Mouse (Mus musculus): ENCODE data around the gene Grtp1. TPM values are rescaled to one million over a fixed set of nuclear protein-coding genes. Genes with fewer than 3 reads are reported as not detected.
A peak's percentile ranks its signal among the peaks of the same experiment; 100 is the strongest.

The Grtp1 gene
- polyA plus RNA-seq, 1 experiment from 2014 or later: 15.0 TPM

DNA sequence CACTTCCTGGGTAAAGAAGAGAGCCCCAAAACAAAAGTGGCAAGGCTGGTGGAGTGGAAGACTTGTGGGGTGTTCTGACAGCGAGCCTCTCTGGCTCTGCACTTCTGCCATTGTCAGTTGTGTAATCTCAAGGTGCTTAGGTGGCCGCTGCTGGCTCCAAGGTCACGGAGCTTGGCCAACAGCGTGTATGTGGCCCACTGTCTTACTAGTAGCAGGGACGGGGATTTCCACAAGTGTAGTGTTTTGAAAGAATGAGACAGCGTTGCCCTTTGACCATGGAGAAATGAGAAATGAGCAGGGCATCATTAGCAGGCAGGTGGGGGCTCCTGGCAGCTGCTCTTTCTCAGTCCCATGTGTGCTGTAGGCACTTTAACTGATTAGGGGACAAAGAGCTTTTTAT is 38.3 kb downstream of the Grtp1 start:
- WGBS: 68% methylated on average over 6 of the region's 6 CpGs
- Histone ChIP-seq H3K9me3 (no peaks in the 10 kb centered on the region), H3K4me3 (replicated peaks) (no peak overlapping the region), H3K4me1 (replicated peaks) (peaks cover 45% of the 10 kb centered on the region), H3K36me3 (peaks cover 13% of the 10 kb centered on the region), H3K4me2 (replicated peaks) (no peak overlapping the region), H3K27me3 (no peaks in the 10 kb centered on the region), H3K9ac (replicated peaks) (no peak overlapping the region), H3K27ac (no peak overlapping the region)
- no peak for ATAC-seq

DNA sequence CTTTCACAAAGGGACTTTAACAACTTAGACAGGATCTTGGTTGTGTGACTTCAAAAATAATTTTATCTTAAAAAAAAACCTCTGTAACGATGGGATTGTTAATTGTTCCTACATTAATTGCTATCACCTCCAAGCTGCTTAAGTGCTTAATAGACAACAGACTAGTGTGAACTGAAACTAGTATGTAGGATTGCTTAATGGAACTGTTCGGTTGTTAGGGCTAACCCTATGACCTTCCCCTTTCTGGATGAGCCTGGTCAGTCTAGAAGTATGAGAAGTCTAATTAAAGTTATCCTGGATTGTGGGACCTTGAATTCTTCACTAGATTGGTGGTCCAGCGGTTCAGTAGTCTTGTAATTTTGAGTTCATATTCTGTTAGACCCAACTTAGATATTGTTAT is 39.7 kb downstream of the Grtp1 start:
- Histone ChIP-seq H3K36me3 (0 out of 2 replicates have a peak, but pooled peaks cover under 1% of the 10 kb centered on the region), H3K27me3 (no peaks in the 10 kb centered on the region), H3K27ac (no peak overlapping the region), H3K4me2 (replicated peaks) (peak overlapping the region; percentile 97), H3K4me3 (replicated peaks) (peak overlapping the region; percentile 91), H3K9ac (replicated peaks) (peak overlapping the region; percentile 99), H3K4me1 (replicated peaks) (peaks cover 45% of the 10 kb centered on the region), H3K9me3 (no peaks in the 10 kb centered on the region)
- no peak for ATAC-seq
- 87% methylated on average over 3 of the region's 3 CpGs for WGBS

DNA sequence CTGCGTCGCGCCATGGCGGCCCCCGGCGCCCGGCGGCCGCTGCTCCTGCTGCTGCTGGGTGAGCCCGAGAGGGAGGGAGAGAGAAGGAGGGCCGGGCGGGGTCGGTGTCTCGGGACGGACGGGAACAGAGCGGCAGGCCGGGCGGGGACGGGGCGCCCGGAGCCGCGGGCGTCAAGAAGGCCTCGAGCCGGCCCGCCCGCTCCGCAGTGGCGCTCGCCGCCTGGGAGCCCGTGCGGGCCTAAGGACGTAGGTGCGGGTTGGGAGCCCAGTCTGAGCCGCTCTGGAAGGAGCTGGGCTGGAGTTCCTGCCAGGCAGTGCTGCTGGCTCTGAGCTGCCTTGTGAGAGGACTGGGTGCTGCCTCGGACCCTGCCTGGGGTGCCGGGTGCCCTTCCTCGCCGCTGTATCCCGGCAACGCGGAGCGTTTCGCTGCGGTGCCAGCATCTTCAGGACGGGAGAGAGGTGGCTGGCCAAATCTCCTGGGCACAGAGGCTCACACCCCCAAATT is 41.0 kb downstream of the Grtp1 start:
- Histone ChIP-seq H3K36me3 (no peaks in the 10 kb centered on the region), H3K4me3 (replicated peaks) (peak overlapping the region; percentile 91), H3K27me3 (no peaks in the 10 kb centered on the region), H3K9ac (replicated peaks) (peak overlapping the region; percentile 99), H3K27ac (peak overlapping the region; percentile 77), H3K9me3 (no peaks in the 10 kb centered on the region), H3K4me2 (replicated peaks) (peak overlapping the region; percentile 97), H3K4me1 (replicated peaks) (peaks cover 45% of the 10 kb centered on the region)
- under 1% methylated on average over 49 of the region's 49 CpGs for WGBS
- ATAC-seq: peak; percentile 82

DNA sequence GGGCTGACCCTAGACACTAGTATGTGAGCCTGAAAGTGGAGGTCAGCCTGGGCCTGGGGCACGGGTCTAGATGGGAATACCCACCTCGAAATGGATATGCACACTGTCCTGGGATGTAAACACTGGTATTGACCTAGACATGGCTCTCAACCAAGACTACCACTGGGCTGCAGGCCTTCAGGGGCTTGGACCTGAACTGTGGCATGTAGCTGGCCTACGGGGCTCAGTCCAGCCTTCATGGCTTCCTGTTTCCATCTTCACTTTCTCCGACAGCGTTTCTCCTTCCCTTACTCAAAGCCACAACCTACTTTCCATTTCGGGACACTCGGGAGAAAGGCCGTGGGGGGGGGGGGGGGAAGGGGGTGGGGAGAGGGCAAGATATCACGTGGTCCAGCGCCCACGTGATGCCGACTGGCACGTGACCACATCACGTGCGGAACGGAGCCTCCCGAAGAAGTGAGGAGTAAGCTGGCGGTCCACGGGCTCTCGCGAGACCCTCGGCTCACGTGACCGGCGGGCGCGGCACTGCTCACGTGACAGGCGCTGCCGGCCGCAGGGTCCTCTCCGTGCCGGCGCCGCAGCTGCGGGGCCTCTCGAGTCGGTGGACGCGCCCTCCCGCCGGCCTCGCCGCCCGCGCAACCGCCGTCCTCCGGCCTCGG is 41.6 kb downstream of the Grtp1 start, which contains the start of gene Lamp1:
Gene Lamp1 (plus strand): TSS at position 444 of the 659 bp plus-strand sequence.
- peak; percentile 96 for ATAC-seq
- under 1% methylated on average over 35 of the region's 50 CpGs for WGBS

DNA sequence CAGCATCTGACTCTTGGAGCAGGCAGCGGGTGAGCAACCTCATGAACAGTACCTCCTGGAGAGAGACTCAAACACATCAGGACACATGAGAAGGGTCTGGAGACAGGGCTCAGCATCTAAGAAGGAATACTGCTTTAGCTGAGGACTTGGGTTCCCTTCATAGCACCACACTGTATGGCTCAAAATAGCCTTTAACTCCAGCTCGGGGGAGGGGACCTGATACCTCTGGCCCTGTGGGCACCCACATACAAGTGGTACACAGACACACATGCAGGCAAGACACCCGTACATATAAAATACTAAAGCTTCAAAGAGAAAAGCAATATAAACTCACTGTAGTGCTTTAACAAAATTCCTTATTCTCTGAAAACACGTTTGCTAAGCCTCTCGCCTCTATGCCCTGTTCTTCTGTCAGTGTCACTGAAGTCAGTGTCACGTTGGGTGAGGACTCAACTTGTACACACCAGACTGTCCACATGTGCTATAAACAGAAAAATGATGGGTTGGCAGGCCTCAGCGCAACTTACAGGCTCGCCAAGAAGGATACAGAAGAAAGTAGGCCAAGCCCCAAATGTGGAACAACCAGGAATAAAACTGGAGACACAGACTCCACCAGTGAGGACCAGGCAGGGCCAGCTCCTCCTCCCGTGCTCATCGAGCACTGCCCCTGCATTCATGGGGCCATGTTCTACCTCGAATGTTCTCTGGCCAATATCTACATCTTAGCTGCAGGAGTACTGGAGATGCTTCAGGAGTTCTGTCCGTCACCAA is 43.9 kb downstream of the Grtp1 start:
- ATAC-seq: no peak
- WGBS: 77% methylated on average over 12 of the region's 12 CpGs
- no peak overlapping the region for H3K9ac ChIP-seq (replicated peaks)
- no peaks in the 10 kb centered on the region for H3K9me3 ChIP-seq
- peaks cover 4% of the 10 kb centered on the region; the same call in 1 of the 2 replicates for H3K36me3 ChIP-seq
- no peaks in the 10 kb centered on the region for H3K27me3 ChIP-seq
- H3K4me2 ChIP-seq (replicated peaks): no peak overlapping the region
- H3K4me1 ChIP-seq (replicated peaks): peaks cover 23% of the 10 kb centered on the region
- no peak overlapping the region for H3K4me3 ChIP-seq (replicated peaks)
- no peak overlapping the region for H3K27ac ChIP-seq

More for the DNA sequence above, 41.6 kb downstream of the Grtp1 start, which contains the start of gene Lamp1:
- peaks cover 44% of the 10 kb centered on the region for H3K4me1 ChIP-seq (replicated peaks)
- peak within 1 kb of the TSS; percentile 78 for H3K27ac ChIP-seq
- H3K4me2 ChIP-seq (replicated peaks): peak within 1 kb of the TSS; percentile 97
- peak within 1 kb of the TSS; percentile 91 for H3K4me3 ChIP-seq (replicated peaks)
- no peaks in the 10 kb centered on the region for H3K27me3 ChIP-seq
- peak within 1 kb of the TSS; percentile 99 for H3K9ac ChIP-seq (replicated peaks)
- H3K9me3 ChIP-seq: no peaks in the 10 kb centered on the region
- peaks cover 4% of the 10 kb centered on the region; the same call in 1 of the 2 replicates for H3K36me3 ChIP-seq

DNA sequence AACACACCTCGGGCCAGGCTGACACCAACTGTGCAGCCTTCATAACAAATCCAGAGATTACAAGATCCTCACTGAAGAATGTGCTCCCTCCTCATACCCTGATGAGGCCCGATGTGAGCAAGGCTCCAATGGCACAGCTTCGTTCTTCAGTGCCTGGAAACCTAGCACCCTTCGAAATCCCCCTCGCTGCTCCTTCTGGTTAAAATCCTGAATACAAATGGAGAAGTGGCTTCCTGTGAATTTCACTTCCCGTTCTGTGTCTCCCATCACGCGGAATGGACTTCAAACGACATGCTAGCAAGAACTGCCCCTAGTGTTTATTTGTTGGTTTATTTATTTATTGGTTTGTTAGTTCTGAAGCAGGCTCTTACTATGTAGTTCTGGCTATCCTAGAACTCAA is 45.1 kb downstream of the Grtp1 start:
- Histone ChIP-seq H3K27ac (no peak overlapping the region), H3K4me1 (replicated peaks) (peaks cover 12% of the 10 kb centered on the region), H3K36me3 (peaks cover 14% of the 10 kb centered on the region), H3K9me3 (no peaks in the 10 kb centered on the region), H3K4me2 (replicated peaks) (no peak overlapping the region), H3K4me3 (replicated peaks) (no peak overlapping the region), H3K27me3 (no peaks in the 10 kb centered on the region), H3K9ac (replicated peaks) (no peak overlapping the region)
- WGBS: 76% methylated on average over 9 of the region's 9 CpGs
- no peak for ATAC-seq

DNA sequence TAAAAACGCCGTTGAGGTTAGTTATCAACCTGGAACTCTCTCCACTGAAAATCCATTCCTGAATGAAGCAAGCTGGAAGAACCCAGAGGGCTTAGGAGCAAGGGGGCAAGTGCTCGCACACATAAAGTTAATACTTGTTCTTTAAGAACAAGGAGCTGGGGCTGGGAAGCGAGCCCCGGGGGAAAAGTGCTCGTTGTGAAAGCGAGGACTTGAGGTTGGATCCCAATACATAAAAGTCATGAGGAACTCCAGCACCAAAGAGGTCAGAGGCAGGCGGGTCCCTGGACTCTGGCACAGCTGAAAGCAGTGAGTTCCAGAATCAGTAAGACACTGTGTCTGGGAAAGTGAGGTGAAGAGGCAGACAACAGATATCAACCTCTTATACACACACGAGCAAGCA is 46.3 kb downstream of the Grtp1 start:
- no peak overlapping the region for H3K9ac ChIP-seq (replicated peaks)
- no peaks in the 10 kb centered on the region for H3K27me3 ChIP-seq
- H3K9me3 ChIP-seq: no peaks in the 10 kb centered on the region
- H3K4me1 ChIP-seq (replicated peaks): peaks cover 3% of the 10 kb centered on the region
- no peak overlapping the region for H3K27ac ChIP-seq
- 84% methylated on average over 9 of the region's 9 CpGs for WGBS
- ATAC-seq: no peak
- H3K4me2 ChIP-seq (replicated peaks): no peak overlapping the region
- no peak overlapping the region for H3K4me3 ChIP-seq (replicated peaks)
- H3K36me3 ChIP-seq: peaks cover 25% of the 10 kb centered on the region

DNA sequence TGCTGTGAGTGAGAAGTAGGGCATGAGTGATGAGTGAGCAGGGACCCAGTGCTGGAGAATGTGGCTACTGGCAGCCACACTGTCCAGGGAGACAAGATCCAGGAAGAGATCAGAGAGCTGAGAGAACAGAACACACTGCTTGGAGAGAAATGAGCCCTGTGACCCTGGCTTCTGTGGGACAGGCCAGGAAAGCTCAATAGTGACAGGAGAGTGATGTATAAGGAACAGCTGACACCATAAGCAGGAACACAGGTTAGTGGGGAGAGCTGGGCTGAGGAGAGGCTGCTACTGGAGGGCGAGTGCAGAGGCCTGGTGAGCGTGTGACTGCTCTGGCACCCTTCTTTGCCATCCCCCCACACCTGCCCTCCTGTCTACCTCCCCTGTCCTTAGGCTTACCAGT is 49.5 kb downstream of the Grtp1 start:
- H3K4me2 ChIP-seq (replicated peaks): no peak overlapping the region
- H3K27me3 ChIP-seq: no peaks in the 10 kb centered on the region
- H3K27ac ChIP-seq: no peak overlapping the region
- no peak overlapping the region for H3K4me3 ChIP-seq (replicated peaks)
- peaks cover 51% of the 10 kb centered on the region for H3K36me3 ChIP-seq
- WGBS: 75% methylated on average over 2 of the region's 2 CpGs
- H3K9me3 ChIP-seq: no peaks in the 10 kb centered on the region
- H3K9ac ChIP-seq (replicated peaks): no peak overlapping the region
- no peaks in the 10 kb centered on the region for H3K4me1 ChIP-seq (replicated peaks)
- no peak for ATAC-seq

DNA sequence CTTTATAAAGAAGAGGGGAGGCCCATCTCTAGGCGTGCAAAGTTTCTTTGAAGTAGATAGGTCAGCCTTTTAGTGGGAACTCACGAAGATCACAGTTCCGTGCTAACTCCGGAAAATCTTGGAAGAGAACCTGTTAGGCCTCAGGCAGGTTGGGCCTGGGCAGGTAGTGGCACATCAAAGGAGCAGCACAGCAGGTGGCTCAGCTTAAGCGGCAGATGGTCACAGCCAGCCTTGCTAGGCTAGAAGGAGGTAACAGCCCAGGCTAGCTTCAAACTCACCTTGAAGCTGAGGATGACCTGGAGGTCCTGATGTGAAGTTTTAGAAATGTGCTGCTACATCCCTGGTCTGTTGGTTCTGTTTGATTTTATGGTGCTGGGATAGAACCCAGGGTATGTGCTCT is 50.6 kb downstream of the Grtp1 start:
- Histone ChIP-seq H3K4me2 (replicated peaks) (no peak overlapping the region), H3K9me3 (no peaks in the 10 kb centered on the region), H3K4me1 (replicated peaks) (no peaks in the 10 kb centered on the region), H3K9ac (replicated peaks) (no peak overlapping the region), H3K4me3 (replicated peaks) (no peak overlapping the region), H3K36me3 (peaks cover 62% of the 10 kb centered on the region), H3K27me3 (no peaks in the 10 kb centered on the region), H3K27ac (no peak overlapping the region)
- no peak for ATAC-seq
- 78% methylated on average over 5 of the region's 5 CpGs for WGBS

DNA sequence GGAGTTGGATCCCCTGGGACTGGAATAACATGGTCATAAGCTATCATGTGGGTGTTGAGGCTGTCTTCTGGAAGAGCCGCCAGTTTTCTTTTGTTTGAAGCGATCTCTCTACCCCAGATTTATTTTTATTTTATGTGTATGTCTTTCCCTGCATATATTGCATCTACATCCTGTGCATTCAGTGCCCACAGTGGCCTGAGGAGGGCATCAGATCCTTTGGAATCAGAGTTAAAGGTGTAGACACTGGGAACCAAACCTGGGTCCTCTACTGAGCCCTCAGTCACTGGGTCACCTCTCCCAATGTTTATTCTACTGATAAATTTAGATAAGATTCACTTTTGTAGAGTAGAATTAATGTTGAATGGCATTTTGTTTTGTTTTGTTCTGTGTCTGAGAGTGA is 51.1 kb downstream of the Grtp1 start:
- H3K27ac ChIP-seq: no peak overlapping the region
- no peak overlapping the region for H3K9ac ChIP-seq (replicated peaks)
- no peak overlapping the region for H3K4me3 ChIP-seq (replicated peaks)
- WGBS: 96% methylated on average over 2 of the region's 2 CpGs
- no peaks in the 10 kb centered on the region for H3K27me3 ChIP-seq
- no peak for ATAC-seq
- peaks cover 68% of the 10 kb centered on the region for H3K36me3 ChIP-seq
- H3K4me2 ChIP-seq (replicated peaks): no peak overlapping the region
- H3K4me1 ChIP-seq (replicated peaks): no peaks in the 10 kb centered on the region
- no peaks in the 10 kb centered on the region for H3K9me3 ChIP-seq

DNA sequence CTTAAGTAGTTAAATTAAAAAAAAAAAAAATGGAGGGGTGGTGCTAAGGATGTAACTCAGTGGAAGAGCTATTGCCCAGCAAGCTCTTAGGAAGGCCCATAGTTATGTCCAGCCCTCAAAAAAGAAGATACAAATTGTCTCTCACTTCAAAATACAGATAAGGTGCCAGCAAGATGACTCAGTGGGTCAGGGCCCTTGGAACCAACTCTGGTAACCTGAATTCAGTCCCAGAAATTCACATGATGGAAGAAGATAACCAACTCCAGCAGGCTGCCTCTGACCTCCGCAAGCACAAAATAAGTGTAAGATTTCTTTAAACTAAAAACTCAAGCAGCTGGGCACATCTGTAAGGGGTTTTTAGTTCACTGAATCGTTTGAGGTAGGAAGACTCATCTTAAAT is 51.9 kb downstream of the Grtp1 start:
- no peak for ATAC-seq
- peaks cover 69% of the 10 kb centered on the region for H3K36me3 ChIP-seq

DNA sequence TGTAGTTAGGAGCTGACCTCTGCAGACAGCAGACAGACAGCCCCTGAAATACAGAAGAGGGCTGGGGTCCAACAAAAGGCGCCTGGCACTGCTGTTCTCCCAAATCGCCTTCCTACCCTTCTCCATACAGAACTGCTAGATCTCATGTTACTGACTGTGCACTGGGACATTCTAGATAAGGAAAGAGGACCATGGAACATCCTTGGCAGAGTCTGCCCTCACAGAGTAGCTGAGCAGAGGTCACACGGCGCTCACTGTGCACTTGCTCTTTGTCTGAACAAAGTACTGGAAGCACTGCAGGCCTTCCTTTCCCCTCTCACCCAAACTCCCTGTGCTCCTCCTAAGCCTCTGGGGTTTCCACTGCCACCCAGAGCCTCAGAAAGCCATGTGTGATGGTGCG is 58.7 kb downstream of the Grtp1 start:
- Histone ChIP-seq H3K9me3 (no peaks in the 10 kb centered on the region), H3K36me3 (peaks cover 97% of the 10 kb centered on the region), H3K4me3 (replicated peaks) (no peak overlapping the region), H3K27me3 (no peaks in the 10 kb centered on the region), H3K4me2 (replicated peaks) (no peak overlapping the region), H3K27ac (no peak overlapping the region), H3K4me1 (replicated peaks) (no peaks in the 10 kb centered on the region), H3K9ac (replicated peaks) (no peak overlapping the region)
- no peak for ATAC-seq
- 86% methylated on average over 5 of the region's 5 CpGs for WGBS

More for the DNA sequence above, 51.9 kb downstream of the Grtp1 start:
- no peaks in the 10 kb centered on the region for H3K27me3 ChIP-seq
- H3K4me3 ChIP-seq (replicated peaks): no peak overlapping the region
- H3K9me3 ChIP-seq: no peaks in the 10 kb centered on the region
- no peak overlapping the region for H3K4me2 ChIP-seq (replicated peaks)
- H3K27ac ChIP-seq: no peak overlapping the region
- H3K4me1 ChIP-seq (replicated peaks): no peaks in the 10 kb centered on the region
- WGBS: 96% methylated on average over 2 of the region's 2 CpGs
- no peak overlapping the region for H3K9ac ChIP-seq (replicated peaks)

Measured in midbrain, embryonic 13.5 days (tissue).